Mouse (Mus musculus) gastrocnemius, postnatal 36 days (tissue): ENCODE data around the gene Bicd1. TPM values are rescaled to one million over a fixed set of nuclear protein-coding genes. Genes with fewer than 3 reads are reported as not detected.
A peak's percentile ranks its signal among the peaks of the same experiment; 100 is the strongest.
"Not testable (repeated sequence)": the region's sequence is repeated elsewhere in the genome, so short reads cannot be mapped to it uniquely, and the experiment has no call there.

Source experiments
- DNase-seq, 2 experiments: peaks; one replicate each; pipeline ENCODE4 v3.0.0; 2022
- intact Hi-C: fragments of 180-260 bp; cut with DNase I; formaldehyde crosslinking; loops from one replicate; pipeline ENCODE4 v1.15.1; 2025
- long read RNA-seq, 2 experiments: library from polyadenylated mRNA; stranded (forward); transcript quantifications; one replicate each; pipeline ENCODE4 v2.0.0; 2021
- total RNA-seq, 2 experiments: library from RNA; stranded (reverse); gene quantifications; 2 replicates each; pipeline ENCODE4 v1.2.3; 2021

Gene Bicd1
- under 1 TPM; 0.57 to 0.64 TPM for total RNA-seq
- long read RNA-seq, experiment 1 = 0 reads
- long read RNA-seq, experiment 2 = 0 reads

GRCm38 (mm10) chr6:149408833-149409332 lies at the start of gene Bicd1:
Gene Bicd1, plus strand, starts transcription at chr6:149408886.
- DNase-seq = peak; percentile 10 to 31
- intact Hi-C loops = no loop called here

- DNase-seq = not testable (repeated sequence)
Measured at GRCm38 (mm10) chr6:149362533-149362932, 46.2 kb upstream of the Bicd1 start.

GRCm38 (mm10) chr6:149365975-149366374 lies 42.7 kb upstream of the Bicd1 start:
- DNase-seq, intact Hi-C loops: not testable (repeated sequence)

More at GRCm38 (mm10) chr6:149362533-149362932, 46.2 kb upstream of the Bicd1 start:
- intact Hi-C loops = not testable (repeated sequence)

- intact Hi-C loops = no loop called here
- DNase-seq = no peak
Measured at GRCm38 (mm10) chr6:149366403-149366802, 42.3 kb upstream of the Bicd1 start.

- DNase-seq = peak in 1 of 2 experiments; percentile 62
- intact Hi-C loops = loop anchor here (2.0 to 5.0 kb wide), 3 partner anchors 188 to 248 kb away; partner anchors contain the start of gene Amn1
Measured at GRCm38 (mm10) chr6:149374986-149375457, 33.7 kb upstream of the Bicd1 start.

- intact Hi-C loops = no loop called here
- no peak for DNase-seq
Measured at GRCm38 (mm10) chr6:149383531-149383930, 25.2 kb upstream of the Bicd1 start.

GRCm38 (mm10) chr6:149386389-149386788 lies 22.3 kb upstream of the Bicd1 start:
- intact Hi-C loops = no loop called here
- DNase-seq = no peak

- not testable (repeated sequence) for DNase-seq
Measured at GRCm38 (mm10) chr6:149389626-149390025, 19.1 kb upstream of the Bicd1 start.

GRCm38 (mm10) chr6:149399396-149399795 lies 9.3 kb upstream of the Bicd1 start:
- intact Hi-C loops = no loop called here
- DNase-seq = no peak

More at GRCm38 (mm10) chr6:149389626-149390025, 19.1 kb upstream of the Bicd1 start:
- intact Hi-C loops = not testable (repeated sequence)

GRCm38 (mm10) chr6:149409341-149409740 lies 655 bp downstream of the Bicd1 start:
- intact Hi-C loops = no loop called here
- DNase-seq = no peak

GRCm38 (mm10) chr6:149409845-149410244 lies 1.2 kb downstream of the Bicd1 start:
- DNase-seq = no peak
- intact Hi-C loops = no loop called here

GRCm38 (mm10) chr6:149413256-149413655 lies 4.6 kb downstream of the Bicd1 start:
- intact Hi-C loops = no loop called here

GRCm38 (mm10) chr6:149424748-149425147 lies 16.1 kb downstream of the Bicd1 start:
- DNase-seq = no peak
- intact Hi-C loops = no loop called here

More at GRCm38 (mm10) chr6:149413256-149413655, 4.6 kb downstream of the Bicd1 start:
- no peak for DNase-seq

GRCm38 (mm10) chr6:149439140-149439539 lies 30.5 kb downstream of the Bicd1 start:
- intact Hi-C loops = no loop called here
- no peak for DNase-seq

- DNase-seq = no peak
- intact Hi-C loops = no loop called here
Measured at GRCm38 (mm10) chr6:149442884-149443283, 34.2 kb downstream of the Bicd1 start.

GRCm38 (mm10) chr6:149445854-149446253 lies 37.2 kb downstream of the Bicd1 start:
- intact Hi-C loops = no loop called here
- DNase-seq = no peak

GRCm38 (mm10) chr6:149457324-149457723 lies 48.6 kb downstream of the Bicd1 start:
- no peak for DNase-seq
- intact Hi-C loops = no loop called here

- intact Hi-C loops = no loop called here
- DNase-seq = no peak
Measured at GRCm38 (mm10) chr6:149460971-149461370, 52.3 kb downstream of the Bicd1 start.

- intact Hi-C loops = no loop called here
- DNase-seq = no peak
Measured at GRCm38 (mm10) chr6:149471477-149471876, 62.8 kb downstream of the Bicd1 start.

GRCm38 (mm10) chr6:149472441-149472840 lies 63.8 kb downstream of the Bicd1 start:
- intact Hi-C loops, DNase-seq: not testable (repeated sequence)

GRCm38 (mm10) chr6:149481868-149482267 lies 73.2 kb downstream of the Bicd1 start:
- intact Hi-C loops, DNase-seq: not testable (repeated sequence)

- DNase-seq = no peak
- intact Hi-C loops = no loop called here
Measured at GRCm38 (mm10) chr6:149494662-149495061, 86.0 kb downstream of the Bicd1 start.
